Mouse (Mus musculus) CH12.LX (cell line): ENCODE data around the gene BC052040.

Experiments
- CTCF ChIP-seq, 2 experiments: IDR thresholded peaks in 1 of 2; conservative IDR thresholded peaks in 1 of 2; 2 replicates each; pipeline ENCODE4 v1.5.1; 2011 to 2012; ENCODE audit warnings: low read depth in 2 of 2, low read length in 2 of 2, improper control_type of control experiment in 1 of 2, inconsistent platforms in 1 of 2, mild to moderate bottlenecking in 1 of 2, moderate library complexity in 1 of 2
- GABPA ChIP-seq: IDR thresholded peaks from 2 replicates; pipeline ENCODE4 v1.6.1; 2012; ENCODE audit warnings: low read depth, low read length, improper control_type of control experiment, inconsistent platforms; ENCODE audit not compliant: insufficient replicate concordance
- POLR2A ChIP-seq: IDR thresholded peaks from 2 replicates; pipeline ENCODE4 v1.6.1; 2011; ENCODE audit warnings: low read depth, mild to moderate bottlenecking, improper control_type of control experiment, low read length
- ZC3H11A ChIP-seq: IDR thresholded peaks from 2 replicates; pipeline ENCODE4 v1.6.1; 2012; ENCODE audit warnings: low read depth, mild to moderate bottlenecking, inconsistent platforms, low read length, improper control_type of control experiment

DNA sequence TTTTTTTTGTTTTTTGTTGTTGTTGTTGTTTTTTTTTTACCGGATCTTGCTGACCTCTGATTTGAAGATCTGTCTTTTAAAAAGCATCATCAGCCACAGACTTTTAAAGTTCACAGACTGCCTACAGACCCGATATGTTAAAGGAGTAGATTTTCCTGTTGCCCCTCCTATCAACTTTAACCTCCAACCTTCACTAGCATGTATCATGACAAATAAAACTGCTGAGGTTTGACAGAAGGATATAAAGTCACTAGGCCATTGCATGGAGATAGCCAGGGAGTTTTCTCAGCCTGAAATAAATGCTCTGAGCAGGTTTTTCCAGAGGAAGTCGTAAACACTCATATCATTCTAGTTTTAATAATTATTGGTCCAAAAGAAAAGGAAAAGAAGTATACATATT is 136.5 kb downstream of the BC052040 start:
- TF ChIP-seq CTCF (conservative IDR thresholded peaks at IDR 0.05 in 1 of 2, IDR thresholded peaks at IDR 0.05 in 1 of 2; ENCODE audit: low read depth in 2 of 2, low read length in 2 of 2) (no peak), POLR2A (no peak), GABPA (no peak), ZC3H11A (no peak)
